Mouse (Mus musculus): ENCODE data around the gene Gm5678. TPM values are rescaled to one million over a fixed set of nuclear protein-coding genes. Genes with fewer than 3 reads are reported as not detected.
A peak's percentile ranks its signal among the peaks of the same experiment; 100 is the strongest.

Gene Gm5678
- not detected in 2 replicates for total RNA-seq (2017)

DNA sequence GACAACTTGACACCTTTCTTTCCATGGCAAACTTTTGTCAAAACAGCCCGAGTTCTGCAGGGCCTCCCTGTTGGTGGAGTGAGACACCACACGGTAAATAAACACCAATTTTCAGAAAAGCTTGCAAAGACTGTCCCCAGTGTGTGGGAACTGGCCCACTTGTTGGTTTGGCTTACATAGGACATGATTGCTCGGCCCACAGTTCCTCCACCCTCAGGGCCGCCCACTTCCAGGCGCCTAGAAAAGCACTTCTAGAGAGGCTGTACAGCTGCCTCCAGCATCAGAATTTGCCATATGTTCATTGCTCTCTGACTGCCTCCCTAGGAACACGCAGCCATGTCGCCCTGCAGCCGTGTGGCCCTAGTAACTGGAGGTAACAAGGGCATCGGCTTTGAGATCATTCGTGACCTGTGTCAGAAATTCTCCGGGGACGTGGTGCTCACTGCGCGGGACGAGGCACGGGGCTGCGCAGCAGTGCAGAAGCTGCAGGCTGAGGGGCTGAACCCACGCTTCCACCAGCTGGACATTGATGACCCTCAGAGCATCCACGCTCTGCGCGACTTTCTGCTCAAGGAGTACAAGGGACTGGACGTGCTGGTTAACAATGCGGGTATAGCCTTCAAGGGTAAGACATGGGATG is at the start of gene Gm5678:
Gene Gm5678, plus strand, starts transcription at position 337 of the 640 bp plus-strand sequence.
- ATAC-seq (replicated peaks in 1 of 2; ENCODE audit: insufficient read depth in 1 of 2, low FRiP score in 2 of 2, low TSS enrichment in 1 of 2, low read depth in 1 of 2, poor library complexity in 2 of 2, severe bottlenecking in 2 of 2), result no peak

DNA sequence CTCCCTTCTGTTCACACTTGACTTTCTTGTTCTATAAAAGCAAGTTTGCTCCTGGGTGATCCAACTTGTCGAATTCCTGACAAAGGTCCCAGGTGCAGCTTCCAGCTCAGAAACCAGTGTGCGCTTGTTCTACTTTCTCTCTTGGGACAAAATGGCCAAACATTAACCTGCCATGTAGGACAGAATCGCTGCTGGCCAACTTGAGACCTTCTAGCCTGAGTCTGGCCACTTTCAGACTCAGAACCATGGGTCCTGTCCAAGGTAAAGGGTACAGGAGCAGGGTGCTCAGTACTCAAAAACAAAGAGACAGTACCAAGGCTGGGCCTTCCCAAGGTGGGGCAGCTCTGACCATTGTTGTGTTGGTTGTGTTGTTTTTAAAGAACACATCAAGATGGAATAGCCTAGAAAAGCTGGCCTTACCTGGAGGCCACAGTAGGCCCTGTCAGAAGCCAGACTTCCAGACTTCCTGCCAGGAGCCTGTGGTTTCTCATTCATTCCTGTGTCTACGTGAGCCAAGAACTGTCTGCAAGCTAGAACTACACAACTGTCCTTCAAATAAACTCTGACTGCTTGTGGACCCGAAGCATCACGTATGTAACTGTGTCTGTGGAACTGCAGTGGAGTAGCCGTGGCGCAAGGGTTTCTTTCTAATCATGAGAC is 49.4 kb upstream of the Gm5678 start:
- ATAC-seq (replicated peaks in 1 of 2; ENCODE audit: insufficient read depth in 1 of 2, low FRiP score in 2 of 2, low TSS enrichment in 1 of 2, low read depth in 1 of 2, poor library complexity in 2 of 2, severe bottlenecking in 2 of 2), result no peak

DNA sequence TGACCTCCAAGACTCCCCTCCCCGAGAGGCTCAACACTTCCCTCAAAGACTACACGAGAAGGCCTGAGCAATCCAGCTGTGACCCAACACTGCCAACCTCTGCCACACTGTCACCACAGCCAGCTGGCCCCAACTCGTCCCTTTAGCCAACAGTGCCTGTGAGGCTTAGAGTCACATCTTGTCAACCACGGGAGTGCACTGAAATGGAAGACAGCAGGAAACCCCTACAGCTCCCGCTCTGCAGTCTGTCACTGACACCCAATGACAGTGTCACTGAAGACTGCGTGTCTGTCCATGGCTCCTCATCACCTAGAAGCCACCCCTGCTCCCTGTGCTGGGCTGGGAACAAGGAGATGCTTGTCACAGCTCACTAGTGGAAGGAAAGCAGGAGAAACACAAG is 46.8 kb upstream of the Gm5678 start:
- ATAC-seq (replicated peaks in 1 of 2; ENCODE audit: insufficient read depth in 1 of 2, low FRiP score in 2 of 2, low TSS enrichment in 1 of 2, low read depth in 1 of 2, poor library complexity in 2 of 2, severe bottlenecking in 2 of 2), result no peak

DNA sequence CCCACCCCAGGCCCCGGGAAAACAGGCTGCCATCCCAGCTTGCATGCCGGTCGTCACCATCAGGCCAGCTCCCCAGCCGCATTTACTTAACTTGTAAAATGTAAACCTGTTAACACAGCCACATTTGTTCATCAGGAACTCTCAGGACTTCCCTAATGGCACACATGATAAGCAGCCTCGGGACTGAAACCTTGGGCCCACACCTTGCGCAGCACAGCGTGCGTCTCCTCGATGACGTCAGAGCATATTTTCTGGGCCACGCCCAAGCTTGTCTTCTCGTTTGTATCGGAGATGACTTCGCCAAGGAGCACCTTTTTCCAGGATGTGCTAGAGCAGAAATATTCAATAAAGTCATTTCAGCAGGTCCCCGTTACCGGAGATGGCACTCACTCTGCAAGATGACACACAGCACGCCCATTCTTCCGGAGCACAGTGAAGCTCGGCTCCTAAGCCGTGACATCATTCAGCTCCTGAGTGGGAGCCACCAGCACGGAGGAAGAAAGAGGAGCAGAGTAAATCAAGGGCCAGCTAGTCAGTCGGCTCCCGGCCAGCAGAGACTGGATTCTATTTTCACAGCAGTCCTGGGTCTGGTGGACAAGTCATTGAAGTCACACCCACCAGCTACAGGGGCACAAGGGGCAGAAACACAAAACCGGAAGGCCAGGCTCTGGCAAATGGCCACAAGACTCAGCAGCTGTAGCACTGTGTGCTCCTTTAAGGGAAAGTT is 42.8 kb upstream of the Gm5678 start:
- ATAC-seq (replicated peaks in 1 of 2; ENCODE audit: insufficient read depth in 1 of 2, low FRiP score in 2 of 2, low TSS enrichment in 1 of 2, low read depth in 1 of 2, poor library complexity in 2 of 2, severe bottlenecking in 2 of 2), result no peak; a peak in 1 of 4 replicates

- ATAC-seq (replicated peaks in 1 of 2; ENCODE audit: insufficient read depth in 1 of 2, low FRiP score in 2 of 2, low TSS enrichment in 1 of 2, low read depth in 1 of 2, poor library complexity in 2 of 2, severe bottlenecking in 2 of 2), result peak; percentile 37 to 65; a peak in 3 of 4 replicates
These were observed 42.1 kb upstream of the Gm5678 start for GRCm38 (mm10) chr16:93585703-93586205.

DNA sequence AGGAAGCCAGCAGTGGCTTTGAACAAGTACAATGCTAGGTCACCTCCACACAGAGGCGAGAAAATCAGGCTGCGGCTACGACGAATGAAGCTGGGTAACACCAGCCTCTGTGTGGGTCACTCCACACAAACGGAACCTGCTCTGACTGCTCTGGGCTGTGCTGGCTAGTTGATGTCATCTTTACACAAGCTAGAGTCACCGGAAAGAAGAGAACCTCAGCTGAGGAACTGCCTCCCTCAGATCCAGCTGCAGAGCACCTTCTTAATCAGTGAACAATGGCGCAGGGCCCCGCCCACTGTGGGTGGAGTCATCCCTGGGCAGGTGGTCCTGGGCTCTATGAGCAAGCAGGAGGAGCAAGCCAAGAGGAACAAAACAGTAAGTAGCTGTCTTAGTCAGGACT is 41.5 kb upstream of the Gm5678 start:
- ATAC-seq (replicated peaks in 1 of 2; ENCODE audit: insufficient read depth in 1 of 2, low FRiP score in 2 of 2, low TSS enrichment in 1 of 2, low read depth in 1 of 2, poor library complexity in 2 of 2, severe bottlenecking in 2 of 2), result peak; percentile 17 to 25; a peak in 2 of 4 replicates

DNA sequence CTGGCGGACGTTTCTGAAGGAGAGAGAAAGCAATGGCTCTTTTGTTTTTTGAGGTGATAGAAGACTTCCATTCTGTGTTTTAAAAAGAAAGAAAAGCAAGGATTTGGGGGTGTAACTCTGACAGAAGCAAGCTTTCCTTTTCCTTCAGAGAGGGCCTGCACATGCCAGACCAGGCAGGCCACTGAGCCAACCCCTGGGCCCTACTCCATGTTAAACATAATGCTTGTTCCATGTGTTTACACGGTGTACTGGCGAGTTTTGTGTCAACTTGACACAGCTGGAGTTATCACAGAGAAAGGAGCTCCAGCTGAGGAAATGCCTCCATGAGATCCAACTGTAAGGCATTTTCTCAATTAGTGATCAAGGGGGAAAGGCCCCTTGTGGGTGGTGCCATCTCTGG is 39.6 kb upstream of the Gm5678 start:
- no peak for ATAC-seq (replicated peaks in 1 of 2; ENCODE audit: insufficient read depth in 1 of 2, low FRiP score in 2 of 2, low TSS enrichment in 1 of 2, low read depth in 1 of 2, poor library complexity in 2 of 2, severe bottlenecking in 2 of 2)

GRCm38 (mm10) chr16:93590915-93591314 is 37.0 kb upstream of the Gm5678 start:
- no peak for ATAC-seq (replicated peaks in 1 of 2; ENCODE audit: insufficient read depth in 1 of 2, low FRiP score in 2 of 2, low TSS enrichment in 1 of 2, low read depth in 1 of 2, poor library complexity in 2 of 2, severe bottlenecking in 2 of 2)

DNA sequence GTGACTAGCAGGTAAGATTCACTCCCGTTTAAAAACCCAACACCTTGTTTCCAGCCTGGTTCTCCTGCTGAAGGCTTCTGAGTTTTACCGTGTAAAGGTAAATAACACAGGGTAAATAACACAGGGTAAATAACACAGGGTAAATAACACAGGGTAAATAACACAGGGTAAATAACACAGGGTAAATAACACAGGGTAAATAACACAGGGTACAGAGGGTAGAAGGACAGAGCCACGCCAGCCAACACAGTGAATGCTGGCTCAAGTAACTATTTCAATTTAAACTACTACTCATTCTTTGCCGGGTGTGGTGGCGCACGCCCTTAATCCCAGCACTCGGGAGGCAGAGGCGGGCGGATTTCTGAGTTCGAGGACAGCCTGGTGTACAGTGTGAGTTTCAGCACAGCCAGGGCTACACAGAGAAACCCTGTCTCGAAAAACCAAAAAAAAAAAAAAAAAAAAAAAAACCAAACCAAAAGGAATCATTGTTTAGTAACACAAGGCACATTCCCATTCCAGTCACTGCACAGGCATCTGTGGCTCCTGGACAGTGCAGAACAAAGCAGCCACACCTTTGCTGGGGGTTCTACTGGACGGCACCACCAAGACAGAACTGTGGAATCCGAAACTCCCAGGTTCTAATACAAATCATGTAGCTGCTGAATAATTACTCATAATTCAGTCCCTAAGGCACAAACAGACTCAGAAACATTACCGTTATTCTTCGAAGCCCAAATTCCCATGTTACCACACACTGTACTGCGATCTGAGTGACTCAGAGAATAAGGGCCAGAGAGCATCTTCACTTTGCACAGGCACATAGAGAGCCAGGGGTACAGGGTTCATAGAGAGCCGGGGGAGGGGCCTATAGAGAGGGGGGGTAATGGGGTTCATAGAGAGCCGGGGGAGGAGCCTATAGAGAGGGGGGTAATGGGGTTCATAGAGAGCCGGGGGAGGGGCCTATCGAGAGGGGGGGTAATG is 36.2 kb upstream of the Gm5678 start:
- ATAC-seq (replicated peaks in 1 of 2; ENCODE audit: insufficient read depth in 1 of 2, low FRiP score in 2 of 2, low TSS enrichment in 1 of 2, low read depth in 1 of 2, poor library complexity in 2 of 2, severe bottlenecking in 2 of 2), result no peak

DNA sequence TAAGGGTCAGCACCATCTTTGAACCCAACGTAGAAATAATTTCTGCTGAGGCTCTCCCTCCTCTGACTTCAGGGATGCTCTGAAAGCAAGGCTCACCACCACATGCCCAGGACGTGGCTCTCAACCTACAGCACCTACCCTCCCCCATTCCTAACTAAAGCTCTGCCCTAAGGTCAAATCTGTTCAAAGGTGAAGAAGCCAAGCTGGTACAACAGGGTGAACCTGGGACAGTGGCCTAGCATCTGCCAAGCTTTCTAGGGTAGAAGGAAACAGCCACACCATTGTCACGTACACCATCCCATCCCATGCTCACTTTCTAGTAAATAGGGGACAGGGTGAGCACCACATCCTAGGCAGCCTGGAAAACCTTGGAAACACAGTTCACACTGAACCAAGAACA is 35.2 kb upstream of the Gm5678 start:
- ATAC-seq (replicated peaks in 1 of 2; ENCODE audit: insufficient read depth in 1 of 2, low FRiP score in 2 of 2, low TSS enrichment in 1 of 2, low read depth in 1 of 2, poor library complexity in 2 of 2, severe bottlenecking in 2 of 2), result no peak

DNA sequence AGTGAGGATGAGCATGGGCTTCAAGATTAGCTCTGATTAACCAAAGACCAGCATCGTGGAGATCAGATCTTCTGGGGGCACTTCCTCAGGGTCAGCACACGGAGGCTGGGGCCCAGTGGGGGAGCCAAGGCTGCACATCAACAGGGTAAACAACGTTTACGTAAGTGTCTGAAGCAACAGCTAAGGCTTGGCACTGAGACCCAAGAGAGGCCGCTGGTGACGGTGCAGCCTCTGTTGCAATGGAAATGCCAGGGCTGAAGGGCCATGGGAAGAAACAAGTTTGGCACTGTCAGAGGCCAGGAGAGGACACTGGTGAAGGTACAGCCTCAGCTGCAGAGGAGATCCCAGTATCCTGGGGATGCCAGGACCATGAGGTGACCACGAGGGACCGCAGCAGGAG is 34.5 kb upstream of the Gm5678 start:
- ATAC-seq (replicated peaks in 1 of 2; ENCODE audit: insufficient read depth in 1 of 2, low FRiP score in 2 of 2, low TSS enrichment in 1 of 2, low read depth in 1 of 2, poor library complexity in 2 of 2, severe bottlenecking in 2 of 2), result no peak

- ATAC-seq (replicated peaks in 1 of 2; ENCODE audit: insufficient read depth in 1 of 2, low FRiP score in 2 of 2, low TSS enrichment in 1 of 2, low read depth in 1 of 2, poor library complexity in 2 of 2, severe bottlenecking in 2 of 2), result no peak
These were observed 33.4 kb upstream of the Gm5678 start for GRCm38 (mm10) chr16:93594448-93594847.

DNA sequence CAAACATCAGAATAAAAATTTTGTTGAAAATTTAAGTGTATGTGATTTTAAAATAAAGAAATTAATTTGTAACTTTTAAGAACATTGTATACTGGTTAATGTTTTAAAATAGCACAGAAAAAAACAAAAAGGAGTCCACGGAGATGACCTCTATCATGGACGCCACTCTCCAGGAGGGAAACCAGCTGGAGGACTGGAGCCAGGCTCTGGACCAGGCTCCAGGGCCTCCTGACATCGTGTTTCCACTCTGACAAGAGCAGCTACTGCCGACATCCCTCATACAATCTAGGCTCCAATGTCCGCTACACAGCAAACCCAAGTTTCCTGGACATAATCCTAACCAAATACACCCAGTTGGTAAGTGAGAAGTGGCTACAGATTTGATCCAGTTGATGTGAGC is 32.1 kb upstream of the Gm5678 start:
- no peak for ATAC-seq (replicated peaks in 1 of 2; ENCODE audit: insufficient read depth in 1 of 2, low FRiP score in 2 of 2, low TSS enrichment in 1 of 2, low read depth in 1 of 2, poor library complexity in 2 of 2, severe bottlenecking in 2 of 2)

- ATAC-seq (replicated peaks in 1 of 2; ENCODE audit: insufficient read depth in 1 of 2, low FRiP score in 2 of 2, low TSS enrichment in 1 of 2, low read depth in 1 of 2, poor library complexity in 2 of 2, severe bottlenecking in 2 of 2), result no peak
These were observed 31.1 kb upstream of the Gm5678 start for GRCm38 (mm10) chr16:93596807-93597206.

DNA sequence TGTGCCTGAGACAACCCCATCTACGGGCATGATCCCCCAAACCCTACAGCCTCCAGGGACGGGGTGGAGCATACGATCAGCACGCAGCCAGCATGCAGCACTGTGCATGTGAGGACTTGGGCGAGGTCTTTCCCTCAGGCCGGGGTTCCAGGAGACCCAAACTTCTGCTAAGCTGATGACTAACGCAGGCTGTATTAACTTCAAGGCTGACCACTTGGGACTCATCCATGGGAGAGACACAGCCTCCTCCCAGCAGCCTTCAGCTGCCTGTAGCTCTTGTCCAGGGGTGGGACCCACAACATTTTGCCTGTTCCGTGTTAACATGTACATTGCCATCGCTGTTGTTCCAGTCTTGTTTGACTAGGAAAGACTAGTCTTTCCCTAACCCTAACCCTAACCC is 30.3 kb upstream of the Gm5678 start:
- ATAC-seq (replicated peaks in 1 of 2; ENCODE audit: insufficient read depth in 1 of 2, low FRiP score in 2 of 2, low TSS enrichment in 1 of 2, low read depth in 1 of 2, poor library complexity in 2 of 2, severe bottlenecking in 2 of 2), result no peak

DNA sequence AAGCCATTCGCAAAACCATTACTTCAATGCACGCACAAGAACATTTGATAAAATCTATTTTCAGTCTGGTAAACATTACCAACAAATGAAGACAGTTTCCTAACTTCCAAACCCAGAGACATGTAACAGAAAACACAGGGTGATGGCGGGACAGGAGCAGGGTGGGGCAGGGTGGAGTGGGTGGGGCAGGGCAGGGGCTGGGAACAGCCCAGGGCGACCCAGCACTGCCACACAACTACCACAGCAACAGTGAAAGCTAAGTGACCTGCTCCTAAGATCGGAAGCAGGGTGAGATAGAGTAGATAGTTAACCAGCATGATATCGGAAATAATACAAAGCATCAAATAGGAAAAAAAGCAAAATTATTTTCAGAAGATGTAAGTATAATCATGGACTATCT is 28.4 kb upstream of the Gm5678 start:
- ATAC-seq (replicated peaks in 1 of 2; ENCODE audit: insufficient read depth in 1 of 2, low FRiP score in 2 of 2, low TSS enrichment in 1 of 2, low read depth in 1 of 2, poor library complexity in 2 of 2, severe bottlenecking in 2 of 2), result no peak

GRCm38 (mm10) chr16:93603439-93604212 is 24.3 kb upstream of the Gm5678 start, which contains the start of gene Setd4:
Gene Setd4, minus strand, starts transcription at chr16:93604063.
- peak; percentile 81 to 84 for ATAC-seq (replicated peaks in 1 of 2; ENCODE audit: insufficient read depth in 1 of 2, low FRiP score in 2 of 2, low TSS enrichment in 1 of 2, low read depth in 1 of 2, poor library complexity in 2 of 2, severe bottlenecking in 2 of 2)
